Mouse (Mus musculus) heart, adult 2 months (tissue): ENCODE measurements around the gene Dzip1l. TPM values are rescaled to one million over a fixed set of nuclear protein-coding genes. Genes with fewer than 3 reads are reported as not detected.

ENCODE experiments used
- DNase-seq, 2 experiments: peaks; one replicate each; pipeline ENCODE4 v3.0.0; 2021
- H3K27ac ChIP-seq: fragments of 200-600 bp; 2 replicates; pipeline ENCODE4 v1.8.1; 2022
- H3K27me3 ChIP-seq: fragments of 200-500 bp; 2 replicates; pipeline ENCODE4 v1.6.1; 2012; ENCODE audit warnings: mild to moderate bottlenecking, low read length, inconsistent platforms, mixed read lengths; ENCODE audit not compliant: control insufficient read depth, insufficient read depth
- H3K36me3 ChIP-seq: fragments of 200-500 bp; 2 replicates; pipeline ENCODE4 v1.6.1; 2012; ENCODE audit warnings: low read length, inconsistent platforms; ENCODE audit not compliant: control insufficient read depth, insufficient read depth
- H3K4me1 ChIP-seq: fragments of 200-500 bp; 2 replicates; pipeline ENCODE4 v1.6.1; 2011; ENCODE audit warnings: low read length; ENCODE audit not compliant: control insufficient read depth, insufficient read depth
- H3K4me3 ChIP-seq: fragments of 200-600 bp; 2 replicates; pipeline ENCODE4 v1.8.1; 2022
- H3K79me2 ChIP-seq: fragments of 200-500 bp; replicated peaks from 2 replicates; pipeline ENCODE4 v1.6.1; 2012; ENCODE audit warnings: mild to moderate bottlenecking, inconsistent platforms, low read length, moderate library complexity, mixed read lengths; ENCODE audit not compliant: control insufficient read depth, insufficient read depth
- H3K9ac ChIP-seq: fragments of 200-500 bp; 2 replicates; pipeline ENCODE4 v1.6.1; 2012; ENCODE audit warnings: low read depth, mild to moderate bottlenecking, control low read depth, inconsistent platforms, low read length, mixed read lengths
- CTCF ChIP-seq: fragments of 200-600 bp; IDR thresholded peaks from 2 replicates; pipeline ENCODE4 v1.8.1; 2022; ENCODE audit warnings: antibody characterized with exemption, mild to moderate bottlenecking, moderate library complexity
- EP300 ChIP-seq: fragments of 200-500 bp; IDR thresholded peaks from 2 replicates; pipeline ENCODE4 v1.6.1; 2011; ENCODE audit warnings: low read depth, low read length, control low read depth; ENCODE audit not compliant: insufficient read depth
- POLR2A ChIP-seq: fragments of 200-500 bp; IDR thresholded peaks from 2 replicates; pipeline ENCODE4 v1.6.1; 2011; ENCODE audit warnings: mild to moderate bottlenecking, low read depth, low read length, control low read depth; ENCODE audit not compliant: insufficient read depth
- WGBS: fragments of 180-500 bp; shearing (Covaris S2); methylation state at CpG from one replicate; pipeline ENCODE4 v1.1.7; 2018; 5-methylcytosine and 5-hydroxymethylcytosine counted together
- intact Hi-C: fragments of 180-260 bp; cut with DNase I; formaldehyde crosslinking; loops from one replicate; pipeline ENCODE4 v1.15.1; 2025
- polyA plus RNA-seq: library from polyadenylated mRNA; depleted of rRNA; stranded (reverse); fragments of >200 nt; gene quantifications from 2 replicates; pipeline ENCODE4 v1.2.3, GENCODE M21; 2012
- total RNA-seq, 2 experiments: library from RNA; stranded (reverse); gene quantifications; 2 replicates each; pipeline ENCODE4 v1.2.3; 2021

Gene Dzip1l
- total and polyA plus RNA-seq, 3 experiments: 3.2 to 4.6 (median 4.2) TPM

- H3K9ac ChIP-seq: no peak within 1 kb of the TSS
- no peaks in the 10 kb centered on the region for H3K36me3 ChIP-seq
- intact Hi-C loops: no loop called here
- TF ChIP-seq POLR2A: no peak
- TF ChIP-seq CTCF: no peak
- H3K4me3 ChIP-seq: no peak within 1 kb of the TSS
- H3K27me3 ChIP-seq: no peaks in the 10 kb centered on the region
- H3K27ac ChIP-seq: no peak within 1 kb of the TSS
- 44% methylated on average over 2 of the region's 2 CpGs for WGBS
- no peaks in the 10 kb centered on the region for H3K79me2 ChIP-seq
- H3K4me1 ChIP-seq: no peaks in the 10 kb centered on the region
- no peak for DNase-seq
Observed at GRCm38 (mm10) chr9:99612202-99612601, 17.1 kb upstream of the Dzip1l start, which contains the start of gene A4gnt. Gene A4gnt (plus strand): TSS chr9:99612502.

- intact Hi-C loops: no loop called here
- no peaks in the 10 kb centered on the region for H3K27me3 ChIP-seq
- H3K4me3 ChIP-seq: no peak overlapping the region
- no peaks in the 10 kb centered on the region for H3K79me2 ChIP-seq
- H3K4me1 ChIP-seq: no peaks in the 10 kb centered on the region
- TF ChIP-seq EP300 (no peak), CTCF (no peak), POLR2A (no peak)
- H3K36me3 ChIP-seq: no peaks in the 10 kb centered on the region
- H3K27ac ChIP-seq: no peak overlapping the region
- DNase-seq: no peak
- WGBS: 87% methylated on average over 8 of the region's 8 CpGs
- H3K9ac ChIP-seq: no peak overlapping the region
Observed at GRCm38 (mm10) chr9:99619688-99620087, 9.6 kb upstream of the Dzip1l start.

DNA sequence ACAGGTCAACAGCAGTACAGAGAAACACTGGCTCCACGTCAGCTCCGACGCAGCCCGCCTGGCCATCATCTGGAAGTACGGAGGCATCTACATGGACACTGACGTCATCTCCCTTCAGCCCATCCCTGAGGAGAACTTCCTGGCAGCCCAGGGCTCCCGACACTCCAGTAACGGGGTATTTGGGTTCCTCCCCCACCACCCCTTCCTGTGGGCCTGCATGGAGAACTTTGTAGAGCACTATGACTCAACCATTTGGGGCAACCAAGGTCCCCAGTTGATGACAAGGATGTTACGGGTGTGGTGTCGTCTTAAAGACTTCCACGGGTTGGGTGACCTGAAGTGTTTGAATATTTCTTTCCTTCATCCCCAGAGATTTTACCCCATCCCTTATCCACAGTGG lies 9.1 kb upstream of the Dzip1l start:
- H3K27me3 ChIP-seq: no peaks in the 10 kb centered on the region
- no peaks in the 10 kb centered on the region for H3K79me2 ChIP-seq
- H3K36me3 ChIP-seq: no peaks in the 10 kb centered on the region
- intact Hi-C loops: no loop called here
- H3K4me1 ChIP-seq: no peaks in the 10 kb centered on the region
- no peak overlapping the region for H3K27ac ChIP-seq
- H3K4me3 ChIP-seq: no peak overlapping the region
- no peak overlapping the region for H3K9ac ChIP-seq
- no peak for DNase-seq
- WGBS: 75% methylated on average over 11 of the region's 11 CpGs
- TF ChIP-seq EP300: no peak
- no peak for TF ChIP-seq POLR2A
- TF ChIP-seq CTCF: no peak

DNA sequence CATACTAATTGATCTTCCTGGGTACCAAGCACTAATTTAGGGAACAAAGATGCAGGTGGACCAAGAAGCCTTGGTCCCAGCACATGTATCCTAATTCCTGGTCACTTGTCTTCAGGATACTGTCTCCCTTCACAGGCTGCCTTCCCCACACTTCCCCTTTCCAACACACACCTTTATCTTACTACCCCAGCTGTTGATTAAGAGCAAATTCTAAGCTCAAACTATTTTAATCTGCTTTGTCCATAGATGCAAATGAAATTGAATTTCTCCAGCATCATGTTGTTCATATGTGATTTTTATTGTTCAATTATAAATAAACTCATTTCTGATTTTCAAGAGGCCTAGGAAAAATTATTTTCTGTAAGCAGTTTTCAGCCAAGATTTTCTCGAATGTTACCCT lies 7.3 kb upstream of the Dzip1l start:
- Histone ChIP-seq H3K36me3 (no peaks in the 10 kb centered on the region), H3K9ac (no peak overlapping the region), H3K4me3 (no peak overlapping the region), H3K27ac (no peak overlapping the region), H3K27me3 (no peaks in the 10 kb centered on the region), H3K79me2 (no peaks in the 10 kb centered on the region), H3K4me1 (no peaks in the 10 kb centered on the region)
- intact Hi-C loops: no loop called here
- WGBS: 75% methylated on average over 1 of the region's 1 CpGs
- TF ChIP-seq EP300 (no peak), POLR2A (no peak), CTCF (no peak)
- no peak for DNase-seq

DNA sequence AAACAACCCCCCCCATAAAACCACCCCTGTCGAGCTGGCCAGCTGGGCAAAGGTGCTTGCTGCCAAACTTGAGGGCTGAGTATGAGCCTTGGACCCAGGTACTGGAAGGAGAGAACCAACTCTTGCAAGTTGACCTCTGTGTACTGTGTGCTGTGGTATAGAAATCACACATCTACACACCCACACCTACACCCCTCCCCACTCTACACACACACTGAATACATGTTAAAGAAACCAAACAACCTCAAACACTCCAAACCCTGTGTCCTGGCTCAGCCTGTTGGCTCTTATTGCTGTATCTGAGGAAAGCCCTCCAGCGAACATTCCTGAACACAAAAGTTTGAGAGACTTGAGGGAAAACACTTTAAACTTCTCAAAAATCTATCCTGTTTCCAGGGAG lies 6.3 kb upstream of the Dzip1l start:
- no peaks in the 10 kb centered on the region for H3K36me3 ChIP-seq
- no peak overlapping the region for H3K27ac ChIP-seq
- no peak for TF ChIP-seq POLR2A
- no peak for TF ChIP-seq EP300
- TF ChIP-seq CTCF: no peak
- no peaks in the 10 kb centered on the region for H3K27me3 ChIP-seq
- WGBS: 62% methylated on average over 2 of the region's 2 CpGs
- H3K9ac ChIP-seq: no peak overlapping the region
- H3K79me2 ChIP-seq: no peaks in the 10 kb centered on the region
- no peaks in the 10 kb centered on the region for H3K4me1 ChIP-seq
- no peak overlapping the region for H3K4me3 ChIP-seq
- intact Hi-C loops: no loop called here
- DNase-seq: no peak

DNA sequence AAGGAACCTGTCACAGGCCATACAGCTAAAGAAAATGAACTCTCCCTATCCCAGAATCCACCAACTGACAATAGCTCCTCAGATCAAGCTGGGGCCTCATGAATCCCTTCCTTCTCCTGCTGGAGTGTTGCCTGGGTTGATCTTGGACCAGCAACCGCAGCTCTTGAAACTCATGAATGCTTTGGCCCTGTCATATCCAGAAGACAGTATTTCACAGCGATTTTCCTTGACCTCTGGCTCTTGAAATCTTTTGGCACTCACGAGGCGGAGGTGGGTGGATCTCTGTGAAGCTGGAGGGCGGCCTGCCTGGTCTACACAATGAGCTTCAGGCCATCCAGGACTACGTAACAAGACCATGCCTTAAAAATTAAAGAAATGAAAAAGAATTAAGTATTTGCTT lies 5.2 kb upstream of the Dzip1l start:
- no peak overlapping the region for H3K4me3 ChIP-seq
- 61% methylated on average over 6 of the region's 6 CpGs for WGBS
- no peaks in the 10 kb centered on the region for H3K79me2 ChIP-seq
- no peak for DNase-seq
- no peak for TF ChIP-seq EP300
- no peak for TF ChIP-seq POLR2A
- TF ChIP-seq CTCF: no peak
- H3K36me3 ChIP-seq: no peaks in the 10 kb centered on the region
- no peak overlapping the region for H3K9ac ChIP-seq
- H3K27ac ChIP-seq: no peak overlapping the region
- no peaks in the 10 kb centered on the region for H3K27me3 ChIP-seq
- intact Hi-C loops: no loop called here
- H3K4me1 ChIP-seq: no peaks in the 10 kb centered on the region

DNA sequence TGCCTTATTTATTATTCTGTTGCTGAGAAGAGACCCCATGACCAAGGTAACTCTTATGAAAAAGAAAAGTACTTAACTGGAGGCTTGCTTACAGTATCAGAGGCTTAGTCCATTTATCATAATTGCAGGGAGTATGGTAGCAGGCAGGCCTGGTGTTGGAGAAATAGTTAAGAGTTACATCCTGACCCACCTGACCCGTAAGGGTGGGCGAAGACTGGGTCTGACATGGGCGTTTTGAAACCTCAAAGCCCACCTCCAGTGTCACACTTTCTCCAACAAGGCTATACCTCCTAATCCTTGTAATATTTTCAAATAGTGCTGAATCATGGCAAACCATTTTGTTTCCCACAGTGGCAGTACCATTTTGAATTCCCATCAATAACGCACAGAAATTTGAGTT lies 715 bp upstream of the Dzip1l start:
- intact Hi-C loops: no loop called here
- TF ChIP-seq CTCF: no peak
- no peak for TF ChIP-seq POLR2A
- TF ChIP-seq EP300: no peak
- Histone ChIP-seq H3K27me3 (no peaks in the 10 kb centered on the region), H3K79me2 (no peaks in the 10 kb centered on the region), H3K4me1 (0 out of 2 replicates have a peak, but pooled peaks cover 1% of the 10 kb centered on the region), H3K27ac (peak overlapping the region; percentile 80; the same call in 1 of the 2 replicates), H3K36me3 (no peaks in the 10 kb centered on the region), H3K9ac (no peak overlapping the region), H3K4me3 (no peak overlapping the region)
- 70% methylated on average over 4 of the region's 4 CpGs for WGBS
- no peak for DNase-seq
